Mouse (Mus musculus): Measurements from ENCODE around the gene Gm2115. TPM values are rescaled to one million over a fixed set of nuclear protein-coding genes. Genes with fewer than 3 reads are reported as not detected.

The Gm2115 gene
- not detected for total RNA-seq (2023)

GRCm38 (mm10) chr7:84528796-84529533, at the start of gene Gm2115:
TSS of gene Gm2115 (plus strand) at chr7:84528954.

GRCm38 (mm10) chr7:84606293-84606749, 77.6 kb downstream of the Gm2115 start, which contains the start of gene Fah:
TSS of gene Fah (minus strand) at chr7:84606722.

Other genes starting within 250 kb of the Gm2115 start
- under 1 TPM; 0.04 to 0.15 TPM for gene Arnt2, start 118.8 kb upstream of the Gm2115 start, total RNA-seq (2023)
- 1 to 10 TPM; 2.4 to 2.6 TPM for gene Fah, start 77.8 kb downstream of the Gm2115 start, total RNA-seq (2023)
- gene Zfand6, start 161.0 kb downstream of the Gm2115 start, total RNA-seq (2023) = 10 to 100 TPM; 86.1 to 87.9 TPM